Mouse (Mus musculus): ENCODE data around the gene Arid3a.

Arid3a gene

DNA sequence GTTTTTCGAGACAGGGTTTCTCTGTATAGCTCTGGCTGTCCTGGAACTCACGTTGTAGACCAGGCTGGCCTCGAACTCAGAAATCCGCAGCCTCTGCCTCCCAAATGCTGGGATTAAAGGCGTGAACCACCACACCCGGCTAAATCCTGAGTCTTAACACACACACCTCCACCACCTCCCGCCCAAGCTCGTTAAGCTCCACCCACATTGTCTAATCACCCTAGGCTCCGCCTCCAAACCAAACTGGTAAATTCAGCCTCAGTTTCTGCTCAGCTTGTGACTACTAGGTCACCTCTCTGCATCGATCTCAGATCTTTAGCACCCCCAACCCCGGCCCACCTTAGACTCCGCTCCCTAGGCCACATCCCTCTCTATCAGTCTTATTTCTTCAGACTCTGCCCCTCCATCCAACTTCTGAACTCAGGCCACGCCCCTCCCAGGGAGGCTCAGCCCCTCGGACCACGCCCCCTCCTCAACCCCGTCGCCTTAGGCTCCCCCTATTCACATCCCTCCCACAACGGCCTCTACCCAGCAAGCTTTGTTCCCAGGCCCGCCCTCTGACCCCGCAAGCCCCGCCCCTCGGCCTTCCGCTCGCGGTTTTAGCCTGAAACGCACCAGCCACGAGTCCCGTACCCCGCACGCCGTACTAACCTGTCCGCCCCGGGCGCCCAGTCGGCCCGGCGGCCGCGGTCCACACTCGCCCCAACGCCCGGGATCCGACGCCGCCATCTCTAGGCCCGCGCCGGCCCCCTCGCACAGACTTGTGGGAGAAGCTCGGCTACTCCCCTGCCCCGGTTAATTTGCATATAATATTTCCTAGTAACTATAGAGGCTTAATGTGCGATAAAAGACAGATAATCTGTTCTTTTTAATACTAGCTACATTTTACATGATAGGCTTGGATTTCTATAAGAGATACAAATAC, 18.4 kb upstream of the Arid3a start, which contains the start of gene Med16:
TSS of gene Med16 (minus strand) at position 757 of the 925 bp plus-strand sequence.
- peak; percentile 92 for DNase-seq (ENCODE audit: low spot score)

DNA sequence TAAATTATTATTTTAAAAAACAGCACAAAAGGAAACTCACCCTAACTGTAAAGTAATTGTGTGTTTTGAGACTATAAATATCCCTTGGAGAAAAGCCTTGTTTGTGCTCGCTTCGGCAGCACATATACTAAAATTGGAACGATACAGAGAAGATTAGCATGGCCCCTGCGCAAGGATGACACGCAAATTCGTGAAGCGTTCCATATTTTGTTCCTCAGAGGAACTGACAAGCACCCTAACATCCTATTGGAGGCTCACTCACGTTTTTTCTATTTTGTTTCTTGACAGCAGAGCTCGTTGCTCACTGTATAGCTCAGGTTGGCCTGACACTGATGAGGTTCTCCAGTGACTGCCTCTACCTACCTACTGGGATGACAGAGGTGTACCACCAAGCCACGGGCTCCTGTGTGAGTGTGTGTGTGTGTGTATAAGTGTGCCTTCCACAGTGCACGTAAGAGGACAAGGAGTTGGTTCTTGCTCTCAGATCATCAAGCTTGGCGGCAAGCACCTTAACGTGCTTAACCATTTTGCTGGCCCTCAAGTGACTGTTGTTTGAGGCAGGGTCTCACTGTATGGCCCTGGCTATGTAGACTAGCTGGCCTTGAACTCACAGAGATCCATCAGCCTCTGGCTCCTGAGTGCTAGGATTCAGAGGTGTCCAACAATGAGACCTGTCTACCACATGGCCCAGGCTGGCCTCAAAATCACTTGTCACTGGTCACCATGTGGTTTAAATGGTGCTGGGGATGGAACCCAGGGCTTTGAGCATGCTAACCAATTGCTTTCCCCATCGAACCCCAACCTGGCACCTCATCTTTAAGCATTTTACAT, 17.5 kb upstream of the Arid3a start:
- no peak for DNase-seq (ENCODE audit: low spot score)

DNA sequence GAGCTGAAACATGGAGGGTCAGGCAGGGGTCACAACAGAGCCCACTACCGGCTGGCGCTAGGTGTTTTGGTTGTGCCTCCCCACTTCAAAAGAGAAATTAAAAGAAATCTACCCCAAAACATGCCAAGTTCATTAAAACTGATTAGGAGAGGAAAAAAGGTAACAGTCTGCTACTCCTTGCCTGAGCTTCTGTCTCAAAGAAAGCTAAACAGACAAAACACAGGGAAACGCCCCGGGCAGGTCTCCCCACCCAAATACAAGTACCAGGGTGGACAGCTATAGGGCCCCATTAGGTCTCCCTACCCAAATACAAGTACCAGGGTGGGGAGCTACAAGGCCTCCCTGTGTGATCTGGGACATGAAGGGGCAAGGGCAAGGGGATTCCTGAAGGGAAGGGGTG, 16.3 kb upstream of the Arid3a start, which contains the start of gene Gm26602:
TSS of gene Gm26602 (plus strand) at position 301 of the 400 bp plus-strand sequence.
- no peak for DNase-seq (ENCODE audit: low spot score)

DNA sequence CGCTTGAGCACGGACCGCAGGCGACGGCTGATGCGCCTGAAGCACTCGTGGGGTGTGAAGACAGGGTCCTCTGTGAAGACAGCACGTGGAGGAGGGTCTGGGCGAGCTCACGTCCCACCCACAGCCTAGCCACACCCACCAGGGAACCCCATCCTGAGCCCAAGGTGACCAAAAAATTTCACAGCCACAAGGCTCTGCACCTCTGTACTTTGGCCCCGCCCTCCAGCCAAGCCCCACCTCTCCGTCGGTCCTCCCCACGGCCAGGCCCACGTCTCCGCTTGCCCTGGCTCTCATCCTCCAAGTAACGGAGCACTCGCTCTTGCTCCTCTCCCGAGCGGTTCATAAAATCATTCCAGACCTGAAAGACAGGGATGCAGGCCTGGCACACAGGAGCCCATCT, 14.4 kb upstream of the Arid3a start:
- no peak for DNase-seq (ENCODE audit: low spot score)

DNA sequence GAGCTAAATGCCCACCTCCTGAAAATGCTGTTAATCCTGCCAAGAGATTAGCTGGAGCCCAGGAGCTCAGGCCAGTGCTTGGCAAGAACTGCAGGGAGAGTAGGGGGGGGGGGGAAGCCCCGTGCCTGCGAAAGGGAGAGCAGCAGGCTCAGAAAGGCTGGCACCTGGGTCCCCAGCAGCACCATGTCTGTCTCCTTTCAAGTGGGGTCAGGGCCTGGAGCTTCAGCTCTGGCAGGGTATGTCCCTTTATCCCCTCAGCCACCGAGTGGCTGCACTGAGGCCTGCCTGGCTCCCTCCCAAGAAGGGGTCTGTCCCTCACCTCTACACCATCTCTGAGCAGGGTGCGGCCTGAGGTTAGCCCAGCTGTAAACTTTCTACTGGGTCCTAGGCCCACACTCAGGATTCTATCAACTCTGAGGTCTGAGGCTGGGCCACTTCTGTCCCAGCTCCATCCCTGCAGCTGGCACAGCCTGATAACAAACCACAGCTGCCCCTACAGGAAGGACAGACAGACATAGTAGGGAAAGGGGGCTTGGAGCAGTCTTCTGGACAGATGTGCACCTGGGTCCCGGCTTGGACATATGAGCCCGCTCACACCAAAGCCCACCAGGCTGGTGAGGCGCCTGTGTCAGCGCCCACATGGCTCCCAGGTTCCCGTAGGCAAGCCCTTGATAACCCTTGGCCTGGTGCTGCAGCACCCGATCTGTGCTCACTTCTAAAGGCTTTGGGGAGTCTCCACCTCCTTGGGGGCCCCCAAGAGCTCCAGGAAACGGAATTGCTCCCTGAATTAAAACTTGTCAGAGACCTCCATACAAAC, 12.5 kb upstream of the Arid3a start:
- no peak for DNase-seq (ENCODE audit: low spot score)

DNA sequence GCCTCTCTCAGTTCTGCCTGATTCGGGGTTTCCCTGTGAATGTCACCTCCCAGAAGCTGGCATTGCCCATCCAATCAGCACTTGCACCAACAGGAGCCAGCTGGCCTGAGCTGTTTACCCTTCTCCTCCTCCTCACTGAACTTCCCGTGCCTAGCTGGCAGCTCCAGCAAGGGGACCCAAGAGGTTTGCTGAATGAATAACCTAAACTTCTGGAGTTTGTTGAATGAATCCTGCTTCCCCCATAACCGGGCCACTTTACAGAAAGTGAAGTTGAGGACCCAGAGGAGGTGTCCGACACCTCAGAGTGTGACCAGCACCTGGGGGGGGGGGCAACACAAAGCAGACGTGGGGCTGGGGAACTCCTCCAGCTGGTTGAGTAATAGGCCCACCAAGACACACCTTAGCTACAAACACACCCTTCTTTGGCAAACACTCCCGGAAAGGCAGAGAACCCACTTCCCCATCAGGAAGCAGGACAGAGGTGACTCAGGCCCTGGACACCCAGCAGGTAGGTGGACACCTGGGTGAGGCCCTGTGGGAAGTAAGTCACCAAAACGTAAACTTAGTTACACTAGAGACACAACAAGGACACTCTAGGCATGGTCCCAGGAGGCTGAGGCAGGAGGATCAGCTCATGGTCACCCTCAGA, 11.8 kb upstream of the Arid3a start:
- no peak for DNase-seq (ENCODE audit: low spot score)

DNA sequence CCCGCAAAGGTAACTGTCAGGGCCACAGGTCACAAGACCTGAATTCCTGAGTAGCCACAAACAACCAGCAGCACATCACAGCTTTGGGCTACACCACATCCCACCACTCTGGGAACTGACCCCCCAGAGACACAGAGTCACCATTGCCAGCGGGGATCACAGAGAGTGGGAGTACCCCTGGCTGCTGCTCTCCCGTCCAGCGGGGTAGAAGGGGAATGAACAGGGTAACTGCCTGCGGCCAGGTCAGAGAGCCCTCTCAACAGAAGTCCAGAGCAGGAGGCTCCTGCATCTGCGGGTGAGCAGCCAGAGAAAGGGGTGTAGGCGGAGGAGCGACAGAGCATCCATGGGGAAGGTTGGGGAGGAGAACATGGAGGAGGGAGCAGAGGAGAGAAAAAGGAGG, 10.8 kb upstream of the Arid3a start:
- DNase-seq (ENCODE audit: low spot score) = no peak

DNA sequence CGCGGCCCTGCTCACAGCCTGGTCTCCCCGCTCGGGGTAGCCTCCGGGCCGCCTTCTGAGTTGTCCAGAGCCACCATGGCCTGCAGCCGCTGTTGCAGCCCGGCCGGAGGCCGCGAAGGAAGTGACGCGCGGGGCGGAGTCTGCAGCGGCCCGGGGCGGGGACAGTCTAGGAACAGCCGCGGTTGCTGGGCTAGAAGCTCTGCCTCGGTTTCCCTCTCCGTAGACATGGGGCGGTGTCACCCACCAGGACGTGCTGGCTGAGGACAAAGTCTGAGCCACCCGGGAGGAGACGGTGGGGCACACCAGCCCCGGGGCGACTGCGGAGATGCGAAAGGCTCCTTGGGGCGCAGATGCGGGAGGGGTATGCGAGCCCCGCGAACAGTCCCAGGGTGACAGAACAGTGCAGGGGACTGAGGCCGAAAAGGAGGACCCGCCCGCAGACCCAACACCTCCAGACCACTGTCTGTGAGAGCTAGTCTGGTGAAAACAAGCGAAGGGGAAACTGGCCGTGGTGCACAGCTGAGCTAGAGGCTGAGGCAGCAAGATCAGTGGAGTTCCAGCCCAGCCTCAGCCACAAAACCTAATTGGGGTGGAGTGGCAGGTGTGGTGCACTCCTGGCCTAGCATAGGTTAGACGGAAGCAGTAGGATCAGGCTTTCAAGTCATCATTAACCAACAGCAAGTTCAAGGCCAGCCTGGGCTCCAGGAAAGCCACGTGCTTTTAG, 9.9 kb upstream of the Arid3a start, which contains the start of gene Kiss1r:
TSS of gene Kiss1r (plus strand) at position 164 of the 724 bp plus-strand sequence.
- peak; percentile 77 for DNase-seq (ENCODE audit: low spot score)

DNA sequence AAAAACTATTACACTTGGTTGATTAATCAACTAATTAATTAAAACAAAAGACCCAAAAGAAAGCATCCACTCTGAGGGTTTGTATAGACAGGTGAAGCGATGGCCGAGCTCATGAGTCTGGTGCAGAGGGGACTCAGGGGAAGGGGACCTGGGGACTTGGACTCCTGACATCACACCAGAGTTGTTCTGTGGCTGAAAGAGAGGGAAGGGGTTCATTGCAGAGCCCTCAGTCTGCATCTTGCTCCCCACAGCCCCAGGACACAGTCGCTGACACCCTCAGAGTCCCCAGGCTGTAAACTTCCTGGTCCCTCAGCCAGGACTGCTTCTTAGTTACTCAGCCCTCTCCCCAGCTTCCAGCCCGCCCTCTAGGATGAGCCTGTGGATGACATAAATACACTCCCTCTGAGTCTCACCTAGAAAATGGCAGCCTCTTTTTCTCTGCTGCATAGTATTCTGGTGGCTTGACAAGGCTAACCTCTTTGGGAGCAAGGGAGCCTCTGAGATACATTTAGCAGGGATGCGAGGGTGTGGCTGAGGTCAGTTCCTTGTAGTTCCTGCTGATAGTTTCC, 9.2 kb upstream of the Arid3a start:
- no peak for DNase-seq (ENCODE audit: low spot score)

DNA sequence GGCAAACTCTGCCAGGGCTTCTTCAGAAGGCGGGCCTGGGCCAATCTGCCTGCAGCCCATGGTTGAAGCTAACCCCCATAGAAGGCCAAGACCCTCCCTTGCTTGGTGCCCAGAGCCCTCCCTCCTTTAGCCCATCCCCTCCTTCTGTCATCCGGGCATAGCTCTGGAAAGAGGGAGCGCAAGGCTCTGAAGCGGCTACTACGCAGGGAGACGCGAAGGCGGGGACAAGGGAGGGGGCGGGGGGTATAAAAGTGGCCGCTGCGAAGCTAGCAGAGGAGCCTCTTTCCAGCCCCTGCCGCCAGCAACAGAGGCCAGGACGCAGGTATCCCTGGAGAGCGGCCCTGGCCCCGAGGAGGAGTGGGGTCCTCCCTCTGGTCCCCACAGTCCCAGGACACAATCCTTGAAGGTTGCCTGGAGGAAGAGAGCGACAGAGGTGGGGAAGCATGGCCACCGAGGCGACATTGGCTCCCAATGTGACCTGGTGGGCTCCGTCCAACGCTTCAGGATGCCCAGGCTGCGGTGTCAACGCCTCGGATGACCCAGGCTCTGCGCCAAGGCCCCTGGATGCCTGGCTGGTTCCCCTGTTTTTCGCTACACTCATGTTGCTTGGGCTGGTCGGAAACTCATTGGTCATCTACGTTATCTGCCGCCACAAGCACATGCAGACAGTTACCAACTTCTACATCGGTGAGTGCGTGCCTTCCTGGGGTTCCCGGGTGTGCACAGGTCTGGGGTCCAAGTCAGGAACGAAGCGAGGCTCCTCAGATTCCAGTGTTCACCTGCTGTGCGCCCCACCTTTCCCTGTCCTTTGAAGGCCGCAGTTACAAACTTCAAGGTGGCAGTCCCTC, 8.4 kb upstream of the Arid3a start:
- no peak for DNase-seq (ENCODE audit: low spot score)

DNA sequence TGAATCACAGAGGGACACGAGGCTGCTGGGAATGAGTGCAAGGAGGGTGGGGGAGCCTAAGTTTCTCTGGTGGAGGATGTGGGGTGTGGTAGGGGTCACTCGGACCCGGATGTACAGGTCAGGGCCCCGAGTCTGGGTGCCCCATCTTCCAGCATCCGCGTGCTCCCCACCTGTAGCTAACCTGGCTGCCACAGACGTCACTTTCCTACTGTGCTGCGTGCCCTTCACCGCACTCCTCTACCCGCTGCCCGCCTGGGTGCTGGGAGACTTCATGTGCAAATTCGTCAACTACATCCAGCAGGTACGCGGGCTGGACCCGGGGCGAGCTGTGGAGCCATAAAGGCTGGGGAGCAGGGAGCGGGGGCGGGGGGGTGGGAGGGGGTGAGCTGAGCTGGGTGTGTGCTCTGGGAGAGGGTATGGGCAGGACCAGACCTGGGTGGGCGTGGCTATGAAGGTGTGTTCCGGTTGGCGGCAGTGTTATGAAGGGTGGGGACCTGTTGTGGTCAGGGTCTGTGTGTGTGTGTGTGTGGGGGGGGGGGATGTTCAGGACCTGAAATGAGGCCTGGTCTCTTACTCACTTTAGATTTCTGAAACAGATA, 7.5 kb upstream of the Arid3a start:
- DNase-seq (ENCODE audit: low spot score) = no peak

DNA sequence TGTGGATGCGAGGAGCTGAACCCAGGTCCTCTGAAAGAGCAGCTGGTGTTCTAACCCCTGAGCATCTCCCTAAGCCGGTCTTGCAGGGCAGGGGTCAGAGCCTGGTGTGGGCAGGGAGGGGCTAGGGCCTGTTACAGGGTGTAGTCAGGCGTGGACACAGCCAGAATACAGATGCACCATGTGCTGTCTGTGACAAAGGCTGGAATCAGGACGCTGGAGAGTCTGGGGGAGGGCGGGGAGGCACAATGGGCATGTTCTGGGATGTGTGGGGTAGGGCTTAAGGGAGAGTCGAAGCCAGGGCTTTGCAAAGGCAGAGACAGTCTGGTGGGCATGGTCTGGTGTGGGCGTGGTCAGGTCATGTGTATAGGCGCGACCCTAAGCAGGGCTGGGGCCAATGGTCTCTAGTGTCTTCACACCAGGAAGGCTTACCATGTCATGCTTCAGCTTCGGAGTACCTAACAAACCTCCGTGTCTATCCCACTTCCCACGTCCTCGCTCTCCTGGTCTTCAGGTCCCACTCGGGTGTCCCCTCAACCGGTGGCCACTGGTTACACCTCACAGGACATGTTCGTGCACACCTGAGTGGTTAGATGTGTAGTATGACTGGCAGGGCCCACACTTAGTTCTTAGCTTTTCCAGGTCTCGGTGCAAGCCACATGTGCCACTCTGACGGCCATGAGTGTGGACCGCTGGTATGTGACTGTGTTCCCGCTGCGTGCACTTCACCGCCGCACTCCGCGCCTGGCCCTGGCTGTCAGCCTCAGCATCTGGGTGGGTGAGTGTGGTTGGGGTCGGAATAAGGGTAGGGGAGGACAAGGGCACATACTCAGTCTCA, 6.6 kb upstream of the Arid3a start:
- no peak for DNase-seq (ENCODE audit: low spot score)

DNA sequence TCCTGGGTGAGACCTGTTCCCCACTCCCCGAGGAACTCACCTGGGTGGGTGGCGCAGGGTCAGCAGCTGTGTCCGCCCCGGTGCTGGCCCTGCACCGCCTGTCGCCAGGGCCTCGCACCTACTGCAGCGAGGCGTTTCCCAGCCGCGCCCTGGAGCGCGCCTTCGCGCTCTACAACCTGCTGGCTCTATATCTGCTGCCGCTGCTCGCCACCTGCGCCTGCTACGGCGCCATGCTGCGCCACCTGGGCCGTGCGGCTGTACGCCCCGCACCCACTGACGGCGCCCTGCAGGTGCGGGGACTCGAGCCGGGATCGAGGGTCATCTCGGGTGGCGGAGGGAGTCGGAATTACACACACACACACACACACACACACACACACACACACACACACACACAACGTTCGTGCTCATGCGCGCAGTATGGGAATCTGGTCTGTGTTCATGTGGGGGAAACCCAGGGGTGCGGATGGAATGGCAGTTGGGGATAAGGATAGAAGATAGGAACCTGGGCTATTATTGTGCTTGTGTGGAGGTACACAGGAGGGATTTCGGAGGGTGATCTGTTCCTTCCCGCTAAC, 5.8 kb upstream of the Arid3a start, which contains the start of gene R3hdm4:
TSS of gene R3hdm4 (minus strand) at position 251 of the 578 bp plus-strand sequence.
- DNase-seq (ENCODE audit: low spot score) = no peak

DNA sequence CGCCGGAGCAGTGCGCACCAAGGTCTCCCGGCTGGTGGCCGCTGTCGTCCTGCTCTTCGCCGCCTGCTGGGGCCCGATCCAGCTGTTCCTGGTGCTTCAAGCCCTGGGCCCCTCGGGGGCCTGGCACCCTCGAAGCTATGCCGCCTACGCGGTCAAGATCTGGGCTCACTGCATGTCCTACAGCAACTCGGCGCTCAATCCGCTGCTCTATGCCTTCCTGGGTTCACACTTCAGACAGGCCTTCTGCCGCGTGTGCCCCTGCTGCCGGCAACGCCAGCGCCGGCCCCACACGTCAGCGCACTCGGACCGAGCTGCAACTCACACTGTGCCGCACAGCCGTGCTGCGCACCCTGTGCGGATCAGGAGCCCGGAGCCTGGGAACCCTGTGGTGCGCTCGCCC, 5.3 kb upstream of the Arid3a start:
- no peak for DNase-seq (ENCODE audit: low spot score)

DNA sequence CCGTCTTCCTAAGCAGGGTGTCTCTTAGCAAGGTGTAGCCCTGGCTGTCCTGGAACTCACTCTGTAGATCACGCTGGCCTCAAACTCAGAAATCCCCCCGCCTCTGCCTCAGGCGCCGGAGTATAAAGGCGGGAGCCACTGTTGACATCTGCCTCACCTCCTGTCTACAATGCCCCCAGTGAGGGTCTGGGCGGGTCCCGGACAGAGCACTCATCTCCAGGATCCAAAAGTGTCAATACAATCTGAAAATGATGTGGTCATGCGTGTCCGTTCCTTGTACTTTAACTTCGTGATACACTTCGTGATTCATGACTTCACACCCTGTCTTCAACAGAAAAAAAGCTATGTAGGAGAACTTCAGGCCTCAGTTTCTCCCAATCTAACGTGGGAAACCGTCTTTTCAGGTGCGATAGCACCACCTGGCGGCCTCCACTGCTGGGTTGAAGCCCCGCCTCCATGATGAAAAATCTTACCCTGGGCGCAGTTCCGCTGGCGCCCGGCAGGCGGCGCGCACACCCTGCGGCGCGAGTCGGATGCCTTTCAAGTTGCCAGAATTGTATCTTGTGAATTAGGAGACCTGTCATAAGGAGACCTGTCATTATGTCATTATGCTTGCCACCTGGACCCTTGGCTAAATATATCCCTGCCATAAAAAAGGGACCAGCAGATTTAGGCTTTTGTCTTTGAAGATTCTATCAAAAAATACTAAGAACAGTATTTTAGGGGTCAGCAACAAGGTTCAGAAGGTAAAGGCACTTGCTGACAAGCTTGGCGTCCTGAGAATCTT, 1.7 kb upstream of the Arid3a start:
- peak; percentile 93 for DNase-seq (ENCODE audit: low spot score)

DNA sequence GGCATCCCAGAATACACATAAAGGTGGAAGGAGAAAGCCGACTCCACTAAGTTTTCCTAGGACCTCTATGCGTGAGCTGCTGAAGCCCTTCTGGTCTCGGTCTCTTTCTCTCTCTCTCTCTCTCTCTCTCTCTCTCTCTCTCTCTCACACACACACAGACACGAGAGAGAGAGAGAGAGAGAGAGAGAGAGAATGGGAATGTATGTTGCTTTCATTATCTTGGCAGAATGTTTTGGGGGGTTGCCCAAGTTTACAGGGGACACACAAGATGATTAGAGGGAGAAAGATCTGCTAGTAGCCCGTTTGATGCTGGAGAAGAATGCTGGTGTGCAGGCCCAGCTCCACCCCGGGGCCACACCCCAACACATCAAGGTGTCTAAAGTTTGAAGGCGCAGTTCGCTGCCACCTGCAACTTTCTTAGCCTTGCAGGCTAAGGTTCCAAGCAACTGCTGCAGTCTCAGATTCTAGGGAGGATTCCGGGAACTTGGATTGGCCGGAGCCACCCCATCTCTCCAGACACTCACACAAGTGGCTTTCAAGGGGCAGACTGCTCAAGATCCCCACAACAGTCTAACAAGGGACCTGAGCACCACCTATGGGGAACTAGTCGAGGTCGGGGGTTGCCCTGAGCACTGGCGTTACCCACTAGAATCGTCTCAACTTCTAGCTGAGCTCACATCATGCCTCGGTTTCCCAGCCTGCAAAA, 905 bp upstream of the Arid3a start:
- DNase-seq (ENCODE audit: low spot score) = no peak
